Mouse (Mus musculus): ENCODE results near the gene Msl1.

Gene Msl1

GRCm38 (mm10) chr11:98837917-98838316 is 42.6 kb downstream of the Msl1 start:
- DNase-seq (ENCODE audit: extremely low spot score, low read depth, low spot score): no peak

- DNase-seq (ENCODE audit: extremely low spot score, low read depth, low spot score): no peak
These were observed 43.2 kb downstream of the Msl1 start for GRCm38 (mm10) chr11:98838512-98838911.

DNA sequence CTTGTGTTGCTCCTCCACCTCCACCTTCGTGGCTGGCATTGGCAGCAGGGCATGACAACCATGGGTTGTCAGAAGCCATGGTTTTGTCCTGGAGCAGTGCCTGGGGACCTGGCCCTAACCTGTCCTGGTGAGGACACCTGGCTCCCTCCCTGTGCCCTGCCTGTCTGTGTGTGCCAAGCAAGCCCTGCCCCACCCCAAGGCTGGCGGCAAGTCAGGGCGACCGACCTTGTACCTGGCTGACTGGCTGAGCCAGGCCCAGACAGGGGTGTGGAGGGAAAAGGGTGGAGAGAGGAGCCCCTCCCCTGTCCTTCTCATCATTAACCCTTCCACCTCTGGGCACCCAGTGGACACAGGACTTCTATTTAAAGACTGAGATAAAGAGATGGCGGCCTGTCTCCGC is 44.1 kb downstream of the Msl1 start:
- DNase-seq (ENCODE audit: extremely low spot score, low read depth, low spot score): no peak

DNA sequence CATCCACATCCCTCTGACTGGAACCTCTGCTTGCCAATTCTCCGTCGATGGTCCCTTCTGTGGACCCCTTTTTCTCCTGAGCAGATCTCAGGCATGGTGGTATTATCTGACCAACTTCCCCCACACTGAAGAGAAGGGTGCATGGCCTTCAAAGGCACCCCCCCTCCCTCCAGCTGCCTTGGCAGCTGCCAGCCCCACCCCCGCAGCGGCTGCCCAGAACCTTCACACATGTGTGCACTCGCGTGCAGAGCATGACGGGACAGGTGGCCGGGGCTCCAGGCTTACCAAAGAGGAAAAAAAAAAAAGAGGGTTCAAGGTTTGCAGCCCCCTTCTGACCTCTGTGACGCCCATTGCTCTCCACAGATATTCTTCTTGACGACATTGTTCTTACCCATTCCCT is 44.6 kb downstream of the Msl1 start:
- no peak for DNase-seq (ENCODE audit: extremely low spot score, low read depth, low spot score)

- DNase-seq (ENCODE audit: extremely low spot score, low read depth, low spot score): no peak
These were observed 50.7 kb downstream of the Msl1 start for GRCm38 (mm10) chr11:98846016-98846415.

GRCm38 (mm10) chr11:98846865-98847604 is 51.7 kb downstream of the Msl1 start:
- no peak for DNase-seq (ENCODE audit: extremely low spot score, low read depth, low spot score)

GRCm38 (mm10) chr11:98849196-98849894 is 54.0 kb downstream of the Msl1 start:
- DNase-seq (ENCODE audit: extremely low spot score, low read depth, low spot score): no peak

DNA sequence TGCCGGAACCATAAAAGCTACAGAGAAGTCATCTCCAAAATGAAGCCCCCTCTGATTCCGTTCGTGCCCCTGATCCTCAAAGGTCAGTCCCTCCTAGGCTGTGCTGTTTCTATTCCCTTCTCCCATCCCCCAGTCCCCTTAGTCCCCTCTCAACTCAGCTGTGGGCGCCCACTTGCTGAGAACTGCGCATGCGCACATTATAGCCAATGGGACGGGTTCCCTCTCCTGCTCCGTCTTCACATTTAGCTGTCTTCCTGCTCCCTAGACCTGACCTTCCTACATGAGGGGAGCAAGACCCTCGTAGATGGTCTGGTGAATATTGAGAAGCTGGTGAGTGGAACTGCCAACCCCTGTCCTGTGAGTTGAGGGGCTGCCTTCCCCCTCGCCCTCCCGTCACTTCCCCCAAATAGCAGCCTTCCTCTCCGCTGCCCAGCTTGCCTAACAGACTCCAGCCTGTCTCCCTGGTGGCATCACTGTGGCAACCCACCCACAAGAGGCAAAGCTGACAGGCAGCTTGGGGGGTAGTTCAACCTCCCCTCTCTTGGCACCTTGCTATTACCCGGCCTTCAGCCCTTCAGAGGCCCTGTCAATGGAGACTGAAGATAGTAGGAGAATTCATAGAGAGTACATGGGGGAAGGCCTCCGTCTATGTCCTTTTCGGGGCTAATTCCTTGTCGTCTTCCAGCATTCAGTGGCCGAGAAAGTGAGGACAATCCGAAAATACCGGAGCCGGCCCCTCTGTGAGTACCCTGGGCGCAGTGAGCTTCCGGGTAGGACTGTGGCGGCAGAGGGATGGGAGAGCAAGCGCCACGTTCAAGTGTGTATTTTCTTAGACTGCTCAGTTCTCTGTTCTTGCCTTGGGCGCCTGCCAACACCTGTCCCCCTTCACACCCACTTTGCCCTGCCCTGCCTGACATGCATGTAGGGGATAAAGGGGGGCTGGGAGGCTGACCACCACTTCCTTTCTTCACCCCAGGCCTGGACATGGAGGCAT is 55.1 kb downstream of the Msl1 start:
- no peak for DNase-seq (ENCODE audit: extremely low spot score, low read depth, low spot score)

DNA sequence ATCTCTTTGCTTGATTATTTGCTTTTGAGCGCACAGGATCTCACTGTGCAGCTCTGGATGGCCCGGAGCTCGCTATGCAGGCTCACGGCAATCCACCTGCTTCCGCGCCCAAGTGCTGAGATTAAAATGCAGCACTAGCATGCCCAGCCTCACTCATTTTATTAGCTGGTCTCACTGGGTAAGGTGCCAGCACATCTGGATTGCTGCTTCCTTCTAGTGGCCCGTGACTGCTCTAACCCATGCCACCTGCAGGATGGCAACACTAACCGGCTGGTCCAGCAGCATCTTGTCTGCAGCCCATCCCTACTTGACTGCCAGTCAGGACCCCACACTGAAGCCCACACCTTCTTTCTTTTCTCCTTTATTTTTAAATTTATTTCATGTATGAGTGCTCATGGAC is 58.8 kb downstream of the Msl1 start:
- DNase-seq (ENCODE audit: extremely low spot score, low read depth, low spot score): no peak

- no peak for DNase-seq (ENCODE audit: extremely low spot score, low read depth, low spot score)
These were observed 59.3 kb downstream of the Msl1 start for GRCm38 (mm10) chr11:98854659-98855058.
